Mouse (Mus musculus): Measurements from ENCODE around the gene Uxs1. TPM values are rescaled to one million over a fixed set of nuclear protein-coding genes. Genes with fewer than 3 reads are reported as not detected.

Gene Uxs1
- polyA plus RNA-seq, 1 experiment from 2014 or later = 32.6 TPM

- WGBS = 86% methylated on average over 5 of the region's 5 CpGs
- ATAC-seq (ENCODE audit: insufficient number of reproducible peaks, low FRiP score, low TSS enrichment, low read depth) = no peak
- Histone ChIP-seq H3K4me2 (no peak overlapping the region), H3K27me3 (no peaks in the 10 kb centered on the region), H3K9ac (no peak overlapping the region), H3K9me3 (no peaks in the 10 kb centered on the region), H3K36me3 (peaks cover 10% of the 10 kb centered on the region), H3K4me1 (no peaks in the 10 kb centered on the region), H3K27ac (no peak overlapping the region), H3K4me3 (no peak overlapping the region)
Measured at GRCm38 (mm10) chr1:43786711-43787110, 40.9 kb downstream of the Uxs1 start.

DNA sequence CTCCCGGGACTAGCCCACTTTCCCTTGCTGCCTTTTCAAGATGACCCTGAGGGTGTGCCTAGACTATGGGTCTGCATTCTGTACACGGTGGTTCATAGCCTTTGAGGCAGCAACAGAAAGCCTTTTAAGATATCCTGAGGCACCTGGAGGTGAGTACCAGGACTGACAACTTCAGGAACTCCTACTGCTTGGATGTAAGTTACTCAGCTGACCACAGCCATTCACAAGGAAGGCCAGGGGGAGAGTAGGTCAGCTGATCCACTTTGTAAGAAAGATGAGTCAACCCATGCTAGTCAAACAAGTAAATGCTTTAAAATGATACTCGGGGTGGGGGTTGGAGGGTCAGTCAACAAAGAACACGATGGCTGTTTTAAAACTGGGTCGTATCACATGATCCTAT, 42.3 kb downstream of the Uxs1 start:
- Histone ChIP-seq H3K4me1 (no peaks in the 10 kb centered on the region), H3K9ac (no peak overlapping the region), H3K27me3 (no peaks in the 10 kb centered on the region), H3K27ac (no peak overlapping the region), H3K4me3 (no peak overlapping the region), H3K4me2 (no peak overlapping the region), H3K9me3 (no peaks in the 10 kb centered on the region), H3K36me3 (peaks cover 10% of the 10 kb centered on the region)
- ATAC-seq (ENCODE audit: insufficient number of reproducible peaks, low FRiP score, low TSS enrichment, low read depth) = no peak
- WGBS = 83% methylated on average over 5 of the region's 5 CpGs

DNA sequence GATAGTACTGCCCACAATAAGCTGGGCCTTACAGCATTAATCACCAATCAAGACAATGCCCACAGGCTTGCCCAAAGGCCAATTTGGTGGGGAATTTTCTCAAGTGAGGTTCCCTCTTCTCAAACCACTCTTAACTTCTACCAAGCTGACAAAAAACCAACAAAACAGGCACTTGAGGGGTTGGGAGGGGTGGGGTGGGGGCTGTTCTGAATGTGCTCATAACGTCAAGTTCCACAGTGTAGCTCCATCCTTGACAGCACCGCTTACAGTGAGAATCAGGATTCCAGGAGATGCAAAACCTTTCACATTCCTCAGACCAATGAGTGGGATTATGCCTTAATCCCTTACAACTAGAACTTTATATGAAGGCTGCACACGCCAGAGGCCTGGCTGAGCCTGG, 44.4 kb downstream of the Uxs1 start:
- H3K27ac ChIP-seq = no peak overlapping the region
- no peak overlapping the region for H3K4me2 ChIP-seq
- H3K36me3 ChIP-seq = peaks cover 18% of the 10 kb centered on the region
- H3K9ac ChIP-seq = no peak overlapping the region
- ATAC-seq (ENCODE audit: insufficient number of reproducible peaks, low FRiP score, low TSS enrichment, low read depth) = no peak
- 78% methylated on average over 3 of the region's 3 CpGs for whole genome bisulfite sequencing
- no peak overlapping the region for H3K4me3 ChIP-seq
- H3K27me3 ChIP-seq = no peaks in the 10 kb centered on the region
- H3K4me1 ChIP-seq = no peaks in the 10 kb centered on the region
- H3K9me3 ChIP-seq = no peaks in the 10 kb centered on the region

DNA sequence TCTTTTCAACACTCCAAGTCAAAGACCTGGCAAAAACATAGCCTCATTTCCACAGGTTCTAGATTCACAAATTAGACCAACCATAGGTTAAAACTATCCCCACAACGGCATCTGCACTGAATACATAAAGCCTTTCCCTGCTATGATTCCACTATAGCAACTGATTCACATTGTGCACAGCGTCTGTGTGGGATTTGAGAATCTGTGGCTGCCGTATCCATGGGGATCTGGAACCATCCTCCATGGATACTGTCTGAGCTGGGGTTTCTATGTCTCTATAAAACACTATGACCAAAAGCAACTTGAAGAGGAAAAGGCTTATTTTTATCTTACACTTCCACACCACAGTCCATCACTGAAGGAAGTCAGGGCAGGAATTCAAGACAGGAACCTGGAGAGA, 44.9 kb downstream of the Uxs1 start:
- no peak for ATAC-seq (ENCODE audit: insufficient number of reproducible peaks, low FRiP score, low TSS enrichment, low read depth)
- no peak overlapping the region for H3K9ac ChIP-seq
- H3K4me1 ChIP-seq = no peaks in the 10 kb centered on the region
- H3K27ac ChIP-seq = no peak overlapping the region
- 94% methylated on average over 3 of the region's 3 CpGs for WGBS
- H3K36me3 ChIP-seq = peaks cover 18% of the 10 kb centered on the region
- no peak overlapping the region for H3K4me3 ChIP-seq
- no peaks in the 10 kb centered on the region for H3K27me3 ChIP-seq
- H3K9me3 ChIP-seq = no peaks in the 10 kb centered on the region
- H3K4me2 ChIP-seq = no peak overlapping the region

GRCm38 (mm10) chr1:43781672-43782071, 45.9 kb downstream of the Uxs1 start:
- Histone ChIP-seq H3K27me3 (no peaks in the 10 kb centered on the region), H3K36me3 (peaks cover 16% of the 10 kb centered on the region), H3K9me3 (no peaks in the 10 kb centered on the region), H3K9ac (no peak overlapping the region), H3K27ac (no peak overlapping the region), H3K4me1 (no peaks in the 10 kb centered on the region), H3K4me3 (no peak overlapping the region), H3K4me2 (no peak overlapping the region)
- 65% methylated on average over 3 of the region's 3 CpGs for WGBS
- ATAC-seq (ENCODE audit: insufficient number of reproducible peaks, low FRiP score, low TSS enrichment, low read depth) = no peak

- H3K36me3 ChIP-seq = peaks cover 17% of the 10 kb centered on the region
- H3K4me1 ChIP-seq = no peaks in the 10 kb centered on the region
- H3K27ac ChIP-seq = no peak overlapping the region
- H3K9me3 ChIP-seq = no peaks in the 10 kb centered on the region
- H3K4me3 ChIP-seq = no peak overlapping the region
- H3K9ac ChIP-seq = no peak overlapping the region
- no peak overlapping the region for H3K4me2 ChIP-seq
- ATAC-seq (ENCODE audit: insufficient number of reproducible peaks, low FRiP score, low TSS enrichment, low read depth) = no peak
- 60% methylated on average over 2 of the region's 2 CpGs for WGBS
- no peaks in the 10 kb centered on the region for H3K27me3 ChIP-seq
Measured at GRCm38 (mm10) chr1:43781195-43781594, 46.4 kb downstream of the Uxs1 start.

DNA sequence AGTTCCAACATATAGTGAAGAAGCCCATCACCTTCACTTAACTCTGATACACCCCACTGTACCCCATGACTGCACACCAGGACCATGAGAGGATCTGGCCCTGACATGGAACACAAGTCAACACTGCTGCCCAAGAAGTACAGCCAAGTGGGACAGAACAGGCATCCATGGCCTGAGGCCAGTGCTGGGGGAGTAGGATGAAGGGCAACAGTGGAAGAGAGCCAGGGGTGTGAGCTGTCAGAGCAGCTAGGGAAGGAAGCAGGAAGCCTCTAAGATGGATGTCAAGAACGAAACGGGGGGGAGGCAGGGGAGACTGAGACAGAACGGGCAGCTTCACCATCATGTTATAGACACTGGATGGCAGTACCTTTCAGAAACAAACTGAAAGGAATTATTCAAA, 51.5 kb downstream of the Uxs1 start:
- ATAC-seq (ENCODE audit: insufficient number of reproducible peaks, low FRiP score, low TSS enrichment, low read depth) = no peak
- no peak overlapping the region for H3K4me2 ChIP-seq
- no peak overlapping the region for H3K27ac ChIP-seq
- no peak overlapping the region for H3K9ac ChIP-seq
- peaks cover 29% of the 10 kb centered on the region for H3K36me3 ChIP-seq
- no peak overlapping the region for H3K4me3 ChIP-seq
- H3K4me1 ChIP-seq = no peaks in the 10 kb centered on the region
- WGBS = 89% methylated on average over 3 of the region's 3 CpGs
- no peaks in the 10 kb centered on the region for H3K27me3 ChIP-seq
- H3K9me3 ChIP-seq = no peaks in the 10 kb centered on the region

DNA sequence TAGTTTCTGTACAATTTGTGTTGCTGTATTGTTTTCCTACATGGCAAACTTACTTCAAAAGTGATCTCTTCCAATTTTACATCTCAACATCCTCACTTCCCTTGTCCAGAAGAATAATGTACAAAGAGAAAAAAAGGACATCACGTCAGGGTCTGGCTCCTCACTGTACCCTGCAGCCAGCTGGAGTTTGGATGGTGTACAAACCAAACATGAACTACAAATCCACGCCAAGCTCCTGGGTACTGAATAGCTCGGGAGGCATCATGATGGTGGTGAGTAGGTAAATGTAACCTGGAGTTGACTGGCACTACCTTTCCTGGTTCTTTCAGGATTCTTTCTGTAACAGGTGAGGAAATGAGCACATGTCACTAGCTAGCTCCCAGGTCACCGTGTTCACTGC, 53.5 kb downstream of the Uxs1 start:
- WGBS = 87% methylated on average over 4 of the region's 4 CpGs
- H3K4me1 ChIP-seq = no peaks in the 10 kb centered on the region
- ATAC-seq (ENCODE audit: insufficient number of reproducible peaks, low FRiP score, low TSS enrichment, low read depth) = no peak
- H3K27me3 ChIP-seq = no peaks in the 10 kb centered on the region
- no peaks in the 10 kb centered on the region for H3K9me3 ChIP-seq
- H3K4me3 ChIP-seq = no peak overlapping the region
- H3K9ac ChIP-seq = no peak overlapping the region
- no peak overlapping the region for H3K27ac ChIP-seq
- peaks cover 41% of the 10 kb centered on the region for H3K36me3 ChIP-seq
- H3K4me2 ChIP-seq = no peak overlapping the region

GRCm38 (mm10) chr1:43772694-43773093, 54.9 kb downstream of the Uxs1 start:
- peaks cover 36% of the 10 kb centered on the region for H3K36me3 ChIP-seq
- H3K27ac ChIP-seq = no peak overlapping the region
- no peak overlapping the region for H3K9ac ChIP-seq
- no peak overlapping the region for H3K4me2 ChIP-seq
- no peaks in the 10 kb centered on the region for H3K4me1 ChIP-seq
- no peaks in the 10 kb centered on the region for H3K27me3 ChIP-seq
- no peak for ATAC-seq (ENCODE audit: insufficient number of reproducible peaks, low FRiP score, low TSS enrichment, low read depth)
- WGBS = 84% methylated on average over 3 of the region's 3 CpGs
- H3K9me3 ChIP-seq = no peaks in the 10 kb centered on the region
- H3K4me3 ChIP-seq = no peak overlapping the region

GRCm38 (mm10) chr1:43770032-43770431, 57.6 kb downstream of the Uxs1 start:
- Histone ChIP-seq H3K9ac (no peak overlapping the region), H3K4me2 (no peak overlapping the region), H3K9me3 (no peaks in the 10 kb centered on the region), H3K4me1 (no peaks in the 10 kb centered on the region), H3K36me3 (peaks cover 41% of the 10 kb centered on the region), H3K4me3 (no peak overlapping the region), H3K27ac (no peak overlapping the region), H3K27me3 (no peaks in the 10 kb centered on the region)
- WGBS = 88% methylated on average over 3 of the region's 3 CpGs
- no peak for ATAC-seq (ENCODE audit: insufficient number of reproducible peaks, low FRiP score, low TSS enrichment, low read depth)

GRCm38 (mm10) chr1:43769348-43769747, 58.3 kb downstream of the Uxs1 start:
- Histone ChIP-seq H3K4me3 (no peak overlapping the region), H3K36me3 (peaks cover 48% of the 10 kb centered on the region), H3K9me3 (no peaks in the 10 kb centered on the region), H3K4me1 (no peaks in the 10 kb centered on the region), H3K27me3 (no peaks in the 10 kb centered on the region), H3K9ac (no peak overlapping the region), H3K27ac (no peak overlapping the region), H3K4me2 (no peak overlapping the region)
- ATAC-seq (ENCODE audit: insufficient number of reproducible peaks, low FRiP score, low TSS enrichment, low read depth) = no peak
- WGBS = 67% methylated on average over 1 of the region's 1 CpGs

DNA sequence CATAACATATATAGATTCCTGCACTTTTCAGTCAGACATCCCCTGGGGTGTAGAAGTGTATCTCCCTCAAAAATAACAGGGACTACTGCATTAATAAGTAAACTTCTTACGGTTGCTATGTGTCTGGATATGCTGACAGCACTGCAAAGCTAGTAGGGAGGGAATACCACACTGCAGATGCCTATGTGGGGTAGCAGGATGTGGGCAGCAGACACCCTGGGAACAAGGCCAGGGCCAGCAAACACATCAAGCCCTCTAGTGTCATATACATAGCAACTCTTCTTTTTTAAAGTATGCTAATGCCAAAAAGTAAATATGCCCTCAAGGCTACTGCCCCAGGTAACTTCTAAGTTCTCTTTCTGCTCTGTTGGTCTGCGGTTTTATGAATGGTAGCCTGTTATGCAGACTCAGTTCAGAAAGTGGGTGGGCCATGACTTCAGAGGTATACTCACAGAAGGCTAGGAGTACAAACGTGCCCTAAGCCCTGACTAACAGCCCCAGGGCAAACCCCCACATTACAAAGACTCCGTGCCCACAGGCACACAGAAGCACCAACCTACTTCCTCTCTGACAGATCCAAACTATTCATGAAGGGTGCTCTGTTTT, 59.1 kb downstream of the Uxs1 start:
- Histone ChIP-seq H3K4me2 (no peak overlapping the region), H3K36me3 (peaks cover 54% of the 10 kb centered on the region), H3K27me3 (no peaks in the 10 kb centered on the region), H3K9ac (no peak overlapping the region), H3K9me3 (no peaks in the 10 kb centered on the region), H3K4me3 (no peak overlapping the region), H3K27ac (no peak overlapping the region), H3K4me1 (no peaks in the 10 kb centered on the region)
- 63% methylated on average over 4 of the region's 4 CpGs for WGBS
- ATAC-seq (ENCODE audit: insufficient number of reproducible peaks, low FRiP score, low TSS enrichment, low read depth) = peak; percentile 69; the same call in 1 of the 2 replicates

- WGBS = 82% methylated on average over 2 of the region's 2 CpGs
- Histone ChIP-seq H3K27ac (no peak overlapping the region), H3K9me3 (no peaks in the 10 kb centered on the region), H3K27me3 (no peaks in the 10 kb centered on the region), H3K4me1 (peaks cover 4% of the 10 kb centered on the region), H3K36me3 (peaks cover 47% of the 10 kb centered on the region), H3K9ac (no peak overlapping the region), H3K4me3 (no peak overlapping the region), H3K4me2 (no peak overlapping the region)
- no peak for ATAC-seq (ENCODE audit: insufficient number of reproducible peaks, low FRiP score, low TSS enrichment, low read depth)
Measured at GRCm38 (mm10) chr1:43766328-43766727, 61.3 kb downstream of the Uxs1 start.
